Mouse (Mus musculus): Measurements from ENCODE around the gene Olfr56. TPM values are rescaled to one million over a fixed set of nuclear protein-coding genes. Genes with fewer than 3 reads are reported as not detected.
A peak's percentile ranks its signal among the peaks of the same experiment; 100 is the strongest.

Gene Olfr56
- polyA plus RNA-seq, 1 experiment from 2014 or later = 0.08 TPM

DNA sequence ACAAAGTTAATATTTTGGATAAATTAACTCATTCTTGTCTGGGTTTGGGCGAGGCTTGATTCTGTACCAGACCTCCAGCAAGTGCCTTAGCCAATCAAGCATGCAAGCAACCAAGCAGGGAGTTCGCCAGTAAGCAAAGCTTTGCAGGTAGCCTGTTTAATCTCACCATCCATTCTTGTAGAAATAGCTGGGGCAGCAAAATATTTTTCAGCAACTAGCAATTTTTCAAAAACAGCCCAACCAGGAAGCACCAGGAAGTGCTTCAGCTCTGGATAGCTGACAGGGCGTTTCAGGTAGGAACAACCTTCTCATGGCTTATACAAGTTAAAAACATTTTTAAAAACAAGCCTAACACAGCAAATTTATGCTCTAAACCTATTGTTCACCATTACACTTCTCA, 103.2 kb downstream of the Olfr56 start:
- WGBS = 81% methylated on average over 3 of the region's 3 CpGs
- Histone ChIP-seq H3K9ac (replicated peaks; ENCODE audit: low read depth) (no peak overlapping the region), H3K4me1 (ENCODE audit: insufficient read depth, low read depth, low read length) (peaks cover 3% of the 10 kb centered on the region; the same call in 1 of the 2 replicates), H3K4me3 (ENCODE audit: low read depth, low read length) (no peak overlapping the region), H3K27ac (ENCODE audit: low read length) (no peak overlapping the region), H3K4me2 (replicated peaks; ENCODE audit: low read depth, low read length) (no peak overlapping the region), H3K36me3 (ENCODE audit: insufficient read depth, low read length) (no peaks in the 10 kb centered on the region), H3K9me3 (ENCODE audit: low read length) (no peaks in the 10 kb centered on the region), H3K27me3 (replicated peaks; ENCODE audit: insufficient read depth, low read length) (no peaks in the 10 kb centered on the region)
- ATAC-seq (no peak), DNase-seq (ENCODE audit: low spot score) (no peak)
- no peak for TF ChIP-seq CTCF (IDR thresholded peaks at IDR 0.05)
- no peak for TF ChIP-seq EP300 (IDR thresholded peaks at IDR 0.05)

DNA sequence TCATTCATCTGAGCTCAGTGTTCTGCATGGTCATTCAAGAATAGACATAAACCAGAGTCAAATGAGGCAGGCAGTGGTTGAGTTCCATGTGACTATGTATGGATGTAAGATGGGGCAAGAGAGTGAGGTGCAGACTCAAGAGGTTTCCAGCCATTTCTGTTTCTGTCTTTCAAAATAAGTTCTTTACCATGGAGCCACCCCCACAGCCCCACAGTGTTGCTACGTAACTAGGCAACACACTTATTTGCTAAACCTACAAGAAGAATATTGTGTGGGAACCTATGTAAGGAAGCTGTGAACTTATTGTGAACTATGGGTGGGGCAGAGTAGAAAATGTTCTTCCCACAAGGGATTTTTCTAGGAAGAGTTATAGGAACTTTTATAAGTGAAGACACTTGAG, 104.5 kb downstream of the Olfr56 start:
- no peak overlapping the region for H3K4me2 ChIP-seq (replicated peaks; ENCODE audit: low read depth, low read length)
- no peak overlapping the region for H3K9ac ChIP-seq (replicated peaks; ENCODE audit: low read depth)
- H3K4me1 ChIP-seq (ENCODE audit: insufficient read depth, low read depth, low read length) = peaks cover 7% of the 10 kb centered on the region; the same call in 1 of the 2 replicates
- ATAC-seq = peak; percentile 66
- H3K27ac ChIP-seq (ENCODE audit: low read length) = no peak overlapping the region
- no peaks in the 10 kb centered on the region for H3K9me3 ChIP-seq (ENCODE audit: low read length)
- WGBS = 78% methylated on average over 1 of the region's 1 CpGs
- TF ChIP-seq CTCF (IDR thresholded peaks at IDR 0.05) (no peak), EP300 (IDR thresholded peaks at IDR 0.05) (peak; percentile 82)
- H3K4me3 ChIP-seq (ENCODE audit: low read depth, low read length) = no peak overlapping the region
- DNase-seq (ENCODE audit: low spot score) = peak; percentile 60
- H3K36me3 ChIP-seq (ENCODE audit: insufficient read depth, low read length) = no peaks in the 10 kb centered on the region
- no peaks in the 10 kb centered on the region for H3K27me3 ChIP-seq (replicated peaks; ENCODE audit: insufficient read depth, low read length)

DNA sequence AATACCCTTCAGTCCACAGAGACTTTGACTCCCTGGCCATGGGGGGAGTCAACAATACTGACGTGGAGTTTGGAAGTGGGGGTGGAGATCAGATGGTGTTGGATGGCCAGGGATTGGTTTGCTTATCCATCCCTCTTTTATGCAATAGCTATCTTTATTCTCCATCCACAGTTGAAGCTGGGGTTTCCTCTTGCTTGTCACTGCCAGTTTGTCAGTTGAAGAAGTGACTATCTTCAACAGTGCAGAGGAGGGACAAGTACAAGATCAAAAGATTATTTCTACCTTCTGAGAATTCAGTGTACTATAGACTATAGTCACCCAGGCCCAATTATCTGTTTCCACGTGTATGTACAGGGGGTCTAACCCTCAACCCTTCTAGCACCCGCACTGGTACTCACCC, 105.1 kb downstream of the Olfr56 start:
- H3K4me1 ChIP-seq (ENCODE audit: insufficient read depth, low read depth, low read length) = peaks cover 10% of the 10 kb centered on the region; the same call in 1 of the 2 replicates
- DNase-seq (ENCODE audit: low spot score) (no peak), ATAC-seq (no peak)
- TF ChIP-seq CTCF (IDR thresholded peaks at IDR 0.05) = no peak
- TF ChIP-seq EP300 (IDR thresholded peaks at IDR 0.05) = no peak
- H3K27me3 ChIP-seq (replicated peaks; ENCODE audit: insufficient read depth, low read length) = no peaks in the 10 kb centered on the region
- no peaks in the 10 kb centered on the region for H3K9me3 ChIP-seq (ENCODE audit: low read length)
- H3K4me3 ChIP-seq (ENCODE audit: low read depth, low read length) = no peak overlapping the region
- no peak overlapping the region for H3K9ac ChIP-seq (replicated peaks; ENCODE audit: low read depth)
- H3K4me2 ChIP-seq (replicated peaks; ENCODE audit: low read depth, low read length) = no peak overlapping the region
- WGBS = 79% methylated on average over 3 of the region's 3 CpGs
- H3K27ac ChIP-seq (ENCODE audit: low read length) = no peak overlapping the region
- no peaks in the 10 kb centered on the region for H3K36me3 ChIP-seq (ENCODE audit: insufficient read depth, low read length)

DNA sequence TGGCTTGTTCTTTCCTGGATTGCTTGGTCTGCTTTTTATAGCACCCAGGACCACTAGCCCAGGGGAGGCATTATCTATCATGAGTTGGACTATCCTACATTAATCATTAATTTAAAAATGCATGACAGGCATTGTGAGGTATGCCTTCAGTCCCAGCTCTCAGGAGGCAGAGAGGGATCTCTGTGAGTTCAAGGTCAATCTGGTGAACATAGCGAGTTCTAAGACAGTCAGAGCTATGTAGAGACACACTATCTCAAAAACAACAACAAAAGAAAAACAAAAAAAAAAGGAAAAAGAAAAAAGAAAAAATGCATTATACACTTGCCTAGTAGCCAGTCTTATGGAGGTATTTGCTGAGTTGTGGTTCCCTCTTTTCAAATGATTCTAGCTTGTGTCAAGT, 105.7 kb downstream of the Olfr56 start:
- Histone ChIP-seq H3K4me3 (ENCODE audit: low read depth, low read length) (no peak overlapping the region), H3K9ac (replicated peaks; ENCODE audit: low read depth) (no peak overlapping the region), H3K27me3 (replicated peaks; ENCODE audit: insufficient read depth, low read length) (no peaks in the 10 kb centered on the region), H3K36me3 (ENCODE audit: insufficient read depth, low read length) (no peaks in the 10 kb centered on the region), H3K9me3 (ENCODE audit: low read length) (no peaks in the 10 kb centered on the region), H3K27ac (ENCODE audit: low read length) (no peak overlapping the region), H3K4me2 (replicated peaks; ENCODE audit: low read depth, low read length) (no peak overlapping the region), H3K4me1 (ENCODE audit: insufficient read depth, low read depth, low read length) (peaks cover 10% of the 10 kb centered on the region; the same call in 1 of the 2 replicates)
- no peak for TF ChIP-seq CTCF (IDR thresholded peaks at IDR 0.05)
- no peak for TF ChIP-seq EP300 (IDR thresholded peaks at IDR 0.05)
- no peak for ATAC-seq
- DNase-seq (ENCODE audit: low spot score) = no peak
- 80% methylated on average over 1 of the region's 1 CpGs for WGBS

DNA sequence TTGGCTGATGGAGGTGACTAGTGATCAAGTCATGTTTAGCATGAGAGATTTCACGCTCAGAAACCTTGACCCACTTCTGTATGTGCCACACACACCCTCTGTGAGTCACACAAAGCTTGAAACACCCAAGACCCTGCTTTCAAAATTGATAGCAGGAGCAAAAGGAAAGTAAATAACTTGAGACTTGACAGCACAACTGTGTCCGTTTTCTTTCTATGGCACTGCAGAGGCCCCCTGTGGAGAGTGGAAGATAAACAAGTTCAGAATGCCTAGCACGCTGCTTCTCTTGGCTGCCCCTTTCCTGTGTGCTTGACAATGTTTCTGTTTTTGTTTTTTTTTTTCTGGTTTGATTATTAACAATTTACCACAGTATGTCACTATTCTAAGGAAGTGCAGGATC, 106.2 kb downstream of the Olfr56 start:
- TF ChIP-seq EP300 (IDR thresholded peaks at IDR 0.05) = peak; percentile 44; the same call in 1 of the 2 replicates
- peak; percentile 58 for TF ChIP-seq CTCF (IDR thresholded peaks at IDR 0.05)
- DNase-seq (ENCODE audit: low spot score) (peak; percentile 50), ATAC-seq (peak; percentile 44; the same call in 1 of the 2 replicates)
- peaks cover 10% of the 10 kb centered on the region; the same call in 1 of the 2 replicates for H3K4me1 ChIP-seq (ENCODE audit: insufficient read depth, low read depth, low read length)
- H3K27me3 ChIP-seq (replicated peaks; ENCODE audit: insufficient read depth, low read length) = no peaks in the 10 kb centered on the region
- H3K27ac ChIP-seq (ENCODE audit: low read length) = no peak overlapping the region
- no peak overlapping the region for H3K9ac ChIP-seq (replicated peaks; ENCODE audit: low read depth)
- no peak overlapping the region for H3K4me2 ChIP-seq (replicated peaks; ENCODE audit: low read depth, low read length)
- H3K36me3 ChIP-seq (ENCODE audit: insufficient read depth, low read length) = no peaks in the 10 kb centered on the region
- H3K4me3 ChIP-seq (ENCODE audit: low read depth, low read length) = no peak overlapping the region
- WGBS = 19% methylated on average over 3 of the region's 3 CpGs
- H3K9me3 ChIP-seq (ENCODE audit: low read length) = no peaks in the 10 kb centered on the region

DNA sequence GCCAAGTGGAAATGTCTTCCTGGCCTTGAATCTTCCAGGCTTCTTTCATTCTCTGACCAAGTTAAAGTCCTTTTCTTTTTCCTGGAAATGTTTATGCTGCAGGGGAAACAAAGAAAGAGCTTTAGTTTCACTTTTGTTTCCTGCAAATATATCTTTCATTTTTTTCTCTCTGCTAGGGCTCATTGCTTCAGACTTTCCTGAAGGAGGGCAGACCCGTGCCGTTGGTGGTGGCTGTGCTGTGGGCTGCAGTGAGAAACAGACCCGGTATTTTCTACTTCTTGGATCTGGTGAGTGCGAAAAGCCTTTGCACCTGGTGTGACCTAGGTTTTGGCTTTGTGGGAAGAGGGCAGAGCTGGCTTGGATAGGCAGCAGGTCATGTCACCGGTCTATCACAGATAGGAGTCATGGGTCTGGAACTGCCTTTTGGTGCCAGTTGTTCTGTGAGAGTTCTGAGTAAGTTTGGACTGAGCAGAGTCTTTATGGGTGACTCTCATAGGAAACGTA, 108.2 kb downstream of the Olfr56 start:
- Histone ChIP-seq H3K9me3 (ENCODE audit: low read length) (no peaks in the 10 kb centered on the region), H3K9ac (replicated peaks; ENCODE audit: low read depth) (peak overlapping the region; percentile 23; the same call in 1 of the 2 replicates), H3K4me3 (ENCODE audit: low read depth, low read length) (peak overlapping the region; percentile 19; the same call in 1 of the 2 replicates), H3K4me1 (ENCODE audit: insufficient read depth, low read depth, low read length) (peaks cover 10% of the 10 kb centered on the region; the same call in 1 of the 2 replicates), H3K4me2 (replicated peaks; ENCODE audit: low read depth, low read length) (peak overlapping the region; percentile 46), H3K27ac (ENCODE audit: low read length) (peak overlapping the region; percentile 63), H3K36me3 (ENCODE audit: insufficient read depth, low read length) (no peaks in the 10 kb centered on the region), H3K27me3 (replicated peaks; ENCODE audit: insufficient read depth, low read length) (no peaks in the 10 kb centered on the region)
- TF ChIP-seq EP300 (IDR thresholded peaks at IDR 0.05) (no peak), CTCF (IDR thresholded peaks at IDR 0.05) (no peak)
- 58% methylated on average over 6 of the region's 6 CpGs for WGBS
- DNase-seq (ENCODE audit: low spot score) (peak; percentile 41), ATAC-seq (no peak)

Data from lung, postnatal 0 days (tissue).